Mouse (Mus musculus) liver, postnatal 0 days (tissue): ENCODE data around the gene Qars.

Source experiments
- CTCF ChIP-seq: sonication (generic); IDR thresholded peaks from 2 replicates; pipeline ENCODE4 v1.5.1; 2016; ENCODE audit warnings: antibody characterized with exemption, low read depth
- EP300 ChIP-seq: IDR thresholded peaks from 2 replicates; pipeline ENCODE4 v1.6.1; 2016; ENCODE audit warnings: antibody characterized with exemption, low read depth, mild to moderate bottlenecking

DNA sequence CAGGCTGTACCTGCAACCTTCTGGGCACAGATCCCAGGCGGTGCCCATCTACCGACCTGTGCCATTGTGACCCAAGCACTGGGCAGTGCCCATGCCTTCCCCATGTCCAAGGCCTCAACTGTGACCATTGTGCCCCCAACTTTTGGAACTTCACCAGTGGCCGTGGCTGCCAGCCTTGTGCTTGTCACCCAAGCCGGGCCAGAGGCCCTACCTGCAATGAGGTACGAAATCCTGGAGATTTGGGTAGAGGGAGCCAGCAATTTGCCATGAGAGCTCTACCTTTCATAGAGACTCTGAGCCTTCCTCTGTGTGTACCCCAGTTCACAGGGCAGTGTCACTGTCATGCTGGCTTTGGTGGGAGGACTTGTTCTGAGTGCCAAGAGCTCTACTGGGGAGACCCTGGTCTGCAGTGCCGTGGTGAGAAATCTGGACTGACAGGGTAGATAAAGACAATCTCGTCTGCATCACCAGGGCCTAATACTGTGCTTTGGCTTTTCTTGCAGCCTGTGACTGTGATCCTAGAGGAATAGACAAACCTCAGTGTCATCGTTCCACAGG is 20.5 kb upstream of the Qars start:
- TF ChIP-seq EP300 (no peak), CTCF (no peak)
